Mouse (Mus musculus) heart, embryonic 11.5 days (tissue): ENCODE data around the gene Sp3. TPM values are rescaled to one million over a fixed set of nuclear protein-coding genes. Genes with fewer than 3 reads are reported as not detected.

Source experiments
- ATAC-seq: fragments of 200-750 bp; cut with Nextera tagmentation; replicated peaks from 2 replicates; pipeline ENCODE4 v1.8.0; 2017; ENCODE audit warnings: moderate library complexity; ENCODE audit not compliant: insufficient number of reproducible peaks, low FRiP score, low TSS enrichment
- H3K27ac ChIP-seq: fragments of 300-500 bp; sonication (generic); 2 replicates; pipeline ENCODE4 v1.5.1; 2014; ENCODE audit warnings: mild to moderate bottlenecking, low read depth, low read length
- H3K27me3 ChIP-seq: fragments of 300-500 bp; sonication (generic); 2 replicates; pipeline ENCODE4 v1.6.1; 2014; ENCODE audit warnings: mild to moderate bottlenecking, low read length, mixed read lengths; ENCODE audit not compliant: control insufficient read depth, insufficient read depth
- H3K36me3 ChIP-seq: fragments of 300-500 bp; sonication (generic); 2 replicates; pipeline ENCODE4 v1.6.1; 2014; ENCODE audit warnings: mild to moderate bottlenecking, low read length, moderate library complexity, mixed read lengths; ENCODE audit not compliant: control insufficient read depth, insufficient read depth
- H3K4me1 ChIP-seq: fragments of 300-500 bp; sonication (generic); 2 replicates; pipeline ENCODE4 v1.6.1; 2014; ENCODE audit warnings: low read length; ENCODE audit not compliant: control insufficient read depth, insufficient read depth
- H3K4me2 ChIP-seq: fragments of 300-500 bp; sonication (generic); 2 replicates; pipeline ENCODE4 v1.6.1; 2014; ENCODE audit warnings: mild to moderate bottlenecking, moderate library complexity
- H3K4me3 ChIP-seq: fragments of 300-500 bp; sonication (generic); 2 replicates; pipeline ENCODE4 v1.5.1; 2014; ENCODE audit warnings: low read depth, low read length
- H3K9ac ChIP-seq: fragments of 300-500 bp; sonication (generic); 2 replicates; pipeline ENCODE4 v1.6.1; 2014; ENCODE audit warnings: mild to moderate bottlenecking, low read depth, low read length, moderate library complexity
- H3K9me3 ChIP-seq: fragments of 300-500 bp; sonication (generic); replicated peaks from 2 replicates; pipeline ENCODE4 v1.6.1; 2016; ENCODE audit warnings: low read length; ENCODE audit not compliant: control insufficient read depth
- WGBS: fragments of 180-500 bp; shearing (Covaris S2); extraction: QIAGEN DNeasy Blood & Tissue Kit; methylation state at CpG from one replicate; pipeline ENCODE4 v1.1.7; 2014; ENCODE audit not compliant: insufficient replicate concordance; 5-methylcytosine and 5-hydroxymethylcytosine counted together
- polyA plus RNA-seq: library from polyadenylated mRNA; unstranded; fragments of >200 nt; fragmentation: Nextera tagmentation; extraction: Ambion mirVana; gene quantifications from 2 replicates; pipeline ENCODE4 v1.2.1, GENCODE M21; 2014

Sp3 gene
- polyA plus RNA-seq, 1 experiment from 2014 or later, result 40.2 TPM

DNA sequence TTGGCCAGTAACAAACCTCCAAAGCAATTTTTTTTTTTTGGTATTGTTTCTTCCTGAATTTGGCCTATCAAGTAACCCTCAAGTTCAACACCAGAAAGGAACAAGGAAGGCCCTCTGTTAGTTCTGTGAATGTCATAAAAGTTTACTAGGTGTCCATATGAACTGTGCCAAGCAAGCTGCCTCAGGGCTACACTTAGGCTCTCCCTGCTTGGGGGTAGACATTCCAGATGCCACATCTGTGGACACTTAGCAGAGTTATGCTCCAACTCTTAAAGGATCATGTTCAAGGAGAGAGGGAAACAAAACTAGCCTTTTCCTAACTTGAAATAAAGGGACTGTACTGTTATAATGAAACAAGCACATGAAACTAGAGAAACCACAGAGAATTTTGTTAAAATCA lies 48.1 kb downstream of the Sp3 start:
- Histone ChIP-seq H3K27me3 (no peaks in the 10 kb centered on the region), H3K9me3 (no peaks in the 10 kb centered on the region), H3K4me2 (no peak overlapping the region), H3K27ac (no peak overlapping the region), H3K4me3 (no peak overlapping the region), H3K4me1 (no peaks in the 10 kb centered on the region), H3K36me3 (no peaks in the 10 kb centered on the region), H3K9ac (no peak overlapping the region)
- no peak for ATAC-seq

DNA sequence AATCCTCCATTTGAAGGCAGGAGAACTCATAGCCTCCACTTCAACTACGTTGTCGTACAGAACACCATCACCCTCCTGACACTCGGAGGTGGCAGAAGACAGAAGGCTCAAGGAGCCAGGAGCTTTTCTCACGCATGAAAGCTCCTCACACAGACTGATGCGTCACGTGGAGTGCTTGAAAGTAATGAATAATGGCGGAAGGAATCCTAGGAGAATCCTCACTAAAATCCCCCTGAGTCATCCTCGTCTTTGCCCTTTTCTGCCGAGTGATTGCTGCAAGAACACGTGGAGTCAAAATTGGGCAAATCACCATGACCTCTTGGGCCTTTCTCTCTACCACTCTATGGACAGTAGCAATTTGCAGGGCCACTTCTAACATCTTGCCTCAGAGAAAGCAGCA lies 55.3 kb downstream of the Sp3 start:
- H3K36me3 ChIP-seq, result no peaks in the 10 kb centered on the region
- no peak for ATAC-seq
- no peaks in the 10 kb centered on the region for H3K27me3 ChIP-seq
- no peak overlapping the region for H3K4me2 ChIP-seq
- H3K4me1 ChIP-seq, result no peaks in the 10 kb centered on the region
- 87% methylated on average over 10 of the region's 10 CpGs for WGBS
- no peak overlapping the region for H3K27ac ChIP-seq
- no peaks in the 10 kb centered on the region for H3K9me3 ChIP-seq
- H3K9ac ChIP-seq, result no peak overlapping the region
- no peak overlapping the region for H3K4me3 ChIP-seq

DNA sequence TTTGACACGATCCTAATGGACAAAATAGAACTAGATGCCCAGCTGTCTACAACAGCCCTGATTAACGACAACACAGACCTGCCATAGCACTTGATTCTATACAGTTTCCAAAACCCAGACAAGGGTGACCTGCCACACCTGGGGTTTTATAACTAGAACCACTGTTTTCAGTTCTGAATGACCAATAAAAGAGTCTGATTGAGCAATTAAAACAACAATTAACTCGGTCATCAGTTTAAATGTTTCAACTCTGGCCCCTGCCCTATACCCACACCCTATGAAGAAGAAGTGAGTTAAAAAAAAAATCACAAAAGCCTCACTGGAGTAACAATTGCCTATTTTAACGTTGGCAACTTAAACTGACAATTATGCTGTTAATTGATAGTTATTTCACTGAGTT lies 64.1 kb downstream of the Sp3 start:
- 68% methylated on average over 4 of the region's 4 CpGs for WGBS
- ATAC-seq, result no peak
- no peaks in the 10 kb centered on the region for H3K9me3 ChIP-seq
- H3K9ac ChIP-seq, result no peak overlapping the region
- no peak overlapping the region for H3K4me2 ChIP-seq
- H3K4me3 ChIP-seq, result no peak overlapping the region
- H3K27me3 ChIP-seq, result no peaks in the 10 kb centered on the region
- no peaks in the 10 kb centered on the region for H3K36me3 ChIP-seq
- H3K27ac ChIP-seq, result no peak overlapping the region
- H3K4me1 ChIP-seq, result no peaks in the 10 kb centered on the region

DNA sequence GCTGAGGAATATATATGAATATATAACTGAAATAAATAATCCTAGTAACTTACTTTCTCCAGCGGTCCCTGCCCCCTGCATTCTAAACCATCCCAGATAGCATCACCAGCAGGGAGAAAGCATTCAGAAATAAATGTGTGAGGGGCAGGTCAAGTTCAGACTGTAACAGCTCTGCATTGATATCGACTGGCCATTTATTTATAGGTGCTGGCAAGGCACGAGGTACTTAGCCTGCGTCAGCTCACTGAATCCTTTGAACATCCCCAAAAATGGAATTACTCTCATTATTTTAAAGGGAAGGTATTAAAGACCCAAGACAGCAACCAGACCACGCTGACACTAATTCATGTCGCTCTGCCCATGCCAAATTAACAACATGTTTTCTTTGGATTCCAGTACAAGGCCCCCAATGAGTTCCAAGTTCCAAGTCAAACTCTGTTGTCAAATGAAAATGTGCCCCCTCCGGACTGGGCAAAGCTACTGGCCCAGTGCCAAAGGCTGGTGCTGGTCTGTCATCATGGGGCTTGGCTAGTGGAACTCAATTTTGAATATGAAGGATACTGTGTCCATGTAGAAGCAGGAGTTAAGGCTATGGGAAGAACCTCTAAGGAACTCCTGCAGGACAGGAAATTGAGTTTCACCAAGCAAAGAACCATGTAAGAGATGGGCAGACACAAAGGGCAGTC lies 64.9 kb downstream of the Sp3 start:
- no peaks in the 10 kb centered on the region for H3K9me3 ChIP-seq
- H3K36me3 ChIP-seq, result no peaks in the 10 kb centered on the region
- no peaks in the 10 kb centered on the region for H3K27me3 ChIP-seq
- no peak overlapping the region for H3K27ac ChIP-seq
- ATAC-seq, result no peak
- H3K9ac ChIP-seq, result no peak overlapping the region
- H3K4me1 ChIP-seq, result no peaks in the 10 kb centered on the region
- 78% methylated on average over 7 of the region's 7 CpGs for WGBS
- no peak overlapping the region for H3K4me2 ChIP-seq
- no peak overlapping the region for H3K4me3 ChIP-seq

DNA sequence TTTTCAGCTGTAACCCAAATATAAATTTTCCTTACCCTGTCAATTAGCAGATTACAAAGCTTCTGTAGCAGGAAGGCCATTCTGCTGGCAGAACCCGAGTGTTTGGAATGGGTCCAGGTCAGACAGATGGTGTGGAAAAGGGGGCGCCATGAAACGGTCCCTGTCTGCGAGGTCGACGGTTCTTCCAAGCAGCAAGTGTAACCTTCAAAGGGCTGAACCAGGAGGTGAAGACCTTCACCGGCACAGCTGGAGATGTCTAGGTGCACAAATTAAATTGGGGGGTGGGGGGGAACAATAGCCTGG lies 66.8 kb downstream of the Sp3 start:
- Histone ChIP-seq H3K36me3 (no peaks in the 10 kb centered on the region), H3K9me3 (no peaks in the 10 kb centered on the region), H3K4me1 (no peaks in the 10 kb centered on the region), H3K4me2 (no peak overlapping the region), H3K27me3 (no peaks in the 10 kb centered on the region), H3K4me3 (no peak overlapping the region), H3K9ac (no peak overlapping the region), H3K27ac (no peak overlapping the region)
- whole genome bisulfite sequencing, result 78% methylated on average over 7 of the region's 7 CpGs
- ATAC-seq, result no peak

DNA sequence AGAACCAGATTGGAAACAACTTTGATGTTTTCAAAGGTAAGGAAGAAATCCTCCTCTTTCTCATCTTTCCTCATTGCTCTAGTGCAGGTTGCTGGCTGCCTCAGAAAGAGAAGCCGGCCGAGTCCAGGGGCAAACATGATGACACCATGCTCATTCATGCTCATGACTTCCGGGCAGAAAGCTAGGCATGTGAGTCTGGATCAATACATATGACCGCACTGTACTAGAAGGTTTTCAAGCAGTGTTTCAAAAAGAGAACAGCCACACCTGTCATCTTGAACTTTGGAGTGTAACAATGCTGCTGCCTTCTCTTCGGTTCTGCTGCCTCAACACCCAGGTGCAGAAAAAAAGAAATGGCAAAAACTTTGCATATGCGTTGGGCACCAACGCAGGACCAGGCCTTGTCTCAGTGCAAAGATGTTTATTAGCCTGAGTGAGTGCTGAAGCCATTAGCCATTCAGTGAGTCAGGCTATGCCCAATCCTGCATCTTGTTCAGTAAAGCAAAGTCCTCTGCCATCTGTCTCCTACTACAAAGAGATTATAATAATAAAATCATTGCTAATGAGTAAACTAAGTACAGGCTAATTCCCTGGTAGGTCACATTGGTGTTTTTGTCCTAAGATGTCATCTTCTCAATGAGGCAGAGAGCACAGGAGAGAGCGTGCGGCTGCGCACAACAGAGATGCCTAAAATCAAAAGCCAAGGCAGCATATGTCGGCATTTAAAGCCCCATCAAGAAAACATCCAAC lies 67.4 kb downstream of the Sp3 start:
- 87% methylated on average over 11 of the region's 11 CpGs for WGBS
- Histone ChIP-seq H3K36me3 (no peaks in the 10 kb centered on the region), H3K9ac (no peak overlapping the region), H3K27ac (no peak overlapping the region), H3K27me3 (no peaks in the 10 kb centered on the region), H3K4me3 (no peak overlapping the region), H3K9me3 (no peaks in the 10 kb centered on the region), H3K4me1 (no peaks in the 10 kb centered on the region), H3K4me2 (no peak overlapping the region)
- ATAC-seq, result no peak

DNA sequence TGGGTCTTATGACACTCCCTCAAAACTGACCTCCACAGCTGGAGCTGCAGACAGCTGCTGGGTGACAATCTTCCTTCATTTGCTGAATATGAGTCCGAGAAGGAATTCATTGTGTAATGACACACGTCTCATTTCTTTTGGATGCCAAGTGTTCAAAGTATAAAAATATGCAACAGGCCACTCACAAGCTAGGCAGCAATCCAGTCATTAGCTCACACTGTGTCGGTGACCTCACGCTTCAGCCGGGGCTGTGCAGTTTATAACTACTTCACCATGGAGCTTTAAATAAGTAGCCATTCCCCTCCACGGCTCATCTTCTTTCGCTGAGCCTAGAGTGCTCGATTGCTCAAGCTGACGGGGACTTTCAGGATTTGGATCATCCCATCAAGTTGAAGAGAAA lies 68.7 kb downstream of the Sp3 start:
- WGBS, result 87% methylated on average over 9 of the region's 9 CpGs
- Histone ChIP-seq H3K4me1 (no peaks in the 10 kb centered on the region), H3K4me3 (no peak overlapping the region), H3K27me3 (no peaks in the 10 kb centered on the region), H3K36me3 (no peaks in the 10 kb centered on the region), H3K27ac (no peak overlapping the region), H3K4me2 (no peak overlapping the region), H3K9me3 (no peaks in the 10 kb centered on the region), H3K9ac (no peak overlapping the region)
- no peak for ATAC-seq

DNA sequence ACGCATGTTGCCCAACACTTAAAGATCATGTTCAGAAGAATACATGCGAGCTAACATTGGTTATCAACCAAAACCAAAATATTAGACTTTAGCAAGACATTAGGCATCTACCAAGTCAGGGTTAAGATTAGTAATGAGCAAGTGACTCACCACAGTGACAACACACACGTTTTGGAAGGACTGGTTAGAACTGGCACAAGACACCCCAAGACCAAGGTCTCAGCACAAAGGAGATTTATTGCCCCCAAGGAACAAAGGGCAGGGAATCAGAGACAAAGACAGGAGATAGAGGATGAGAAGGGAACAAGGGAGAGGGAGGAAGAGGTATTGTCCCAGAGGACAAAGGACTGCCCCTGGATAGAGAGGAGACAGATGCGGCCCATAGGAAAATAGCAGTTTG lies 71.2 kb downstream of the Sp3 start:
- Histone ChIP-seq H3K27ac (no peak overlapping the region), H3K4me1 (no peaks in the 10 kb centered on the region), H3K36me3 (no peaks in the 10 kb centered on the region), H3K9me3 (no peaks in the 10 kb centered on the region), H3K4me3 (no peak overlapping the region), H3K4me2 (no peak overlapping the region), H3K27me3 (no peaks in the 10 kb centered on the region), H3K9ac (no peak overlapping the region)
- no peak for ATAC-seq
- 75% methylated on average over 4 of the region's 4 CpGs for WGBS
